ENCODE assay signal across 13 mouse cellular contexts in genomic region chr9:99388856-99389255, GRCm38 (mm10). TPM values are rescaled to one million over a fixed set of nuclear protein-coding genes. Genes with fewer than 3 reads are reported as not detected.
DNase-seq lines count a peak whose midpoint lies in the region; TF ChIP-seq lines count a peak whose summit lies in the region.
"Had no signal": no experiment of that assay in that cellular context is flagged by ENCODE, and none has a peak within 500 bp of the region (broad histone marks: within the 10 kb centered on the region; RNA-seq: fewer than 3 reads in every experiment).

No protein-coding gene starts in this region.

- no peak for TF ChIP-seq CTCF in layer of hippocampus, adult 2 months (conservative IDR thresholded peaks at IDR 0.05)

- peaks cover 3% of the 10 kb centered on the region for H3K36me3 ChIP-seq in myocyte (ENCODE audit: control insufficient read depth, insufficient read depth)

- peak overlapping the region; percentile 91 for H3K27ac ChIP-seq in layer of hippocampus, adult 2 months
- H3K27ac ChIP-seq: forebrain, embryonic 10.5 days had no signal

- peak; percentile 33 to 36 for DNase-seq in cerebellum, postnatal 10 days
- no peak for DNase-seq in cerebellum, adult 11 months
- DNase-seq in layer of hippocampus, adult 2 months (ENCODE audit: low spot score in 2 of 2): no peak
- DNase-seq in layer of hippocampus, adult 18-20 months (ENCODE audit: low spot score in 2 of 2): no peak
- DNase-seq in urinary bladder, postnatal 14 days (ENCODE audit: low spot score): peak; percentile 37
- no peak for DNase-seq in urinary bladder, postnatal 36 days (ENCODE audit: low spot score in 2 of 2)
- DNase-seq in spleen, postnatal 10 days (ENCODE audit: low spot score in 2 of 2): no peak
- DNase-seq: cerebellum, postnatal 14 days; heart, postnatal 10 days; lung, adult 2 months had no signal

- H3K27me3 ChIP-seq in myocyte (ENCODE audit: control insufficient read depth, insufficient read depth, insufficient read length): no peaks in the 10 kb centered on the region

- H3K4me3 ChIP-seq in layer of hippocampus, adult 2 months: no peak overlapping the region
- H3K4me3 ChIP-seq in myocyte: no peak overlapping the region
- H3K4me3 ChIP-seq: forebrain, embryonic 10.5 days had no signal

- no peak for TF ChIP-seq POLR2A in myocyte (IDR thresholded peaks at IDR 0.05; ENCODE audit: insufficient read length, low read depth)

- H3K4me2 ChIP-seq in myocyte (ENCODE audit: low read depth): peak overlapping the region; percentile 51

- H3K79me2 ChIP-seq in myocyte (ENCODE audit: control insufficient read depth, insufficient read depth): no peaks in the 10 kb centered on the region

- H3ac ChIP-seq in myocyte (ENCODE audit: control insufficient read depth, insufficient read length): no peak overlapping the region

TF ChIP-seq in myocyte, 11 proteins besides CTCF, POLR2A, EP300 and RAD21:
- TF ChIP-seq TCF12 (IDR thresholded peaks at IDR 0.05; ENCODE audit: insufficient read depth, poor library complexity, severe bottlenecking) (no peak), SRF (IDR thresholded peaks at IDR 0.05; ENCODE audit: control insufficient read depth, insufficient read length, low read depth) (no peak), CEBPB (IDR thresholded peaks at IDR 0.05; ENCODE audit: insufficient read depth, poor library complexity, severe bottlenecking) (no peak), MYOD1 (IDR thresholded peaks at IDR 0.05; ENCODE audit: control insufficient read depth in 1 of 3, insufficient read length in 2 of 3, low read depth in 2 of 3) (no peak), TCF3 (IDR thresholded peaks at IDR 0.05; ENCODE audit: insufficient read length, low read depth) (no peak)

RNA-seq across cellular contexts. Expression of gene Esyt3, which starts 30.5 kb away (rescaled TPM):
- 1 to 10 TPM; 1.7 to 1.9 TPM for total RNA-seq in layer of hippocampus, adult 2 months (2021)
- 1 to 10 TPM; 1.6 to 2.4 TPM for total RNA-seq in layer of hippocampus, adult 18-20 months (2021)
- 0.01 TPM for polyA plus RNA-seq in myocyte (2012; fragmentation: generic; extraction: Trizol)
- total RNA-seq: gastrocnemius, adult 8-10 months had no signal

RNA-seq across cellular contexts. Expression of gene Mras, which starts 48.3 kb away (rescaled TPM):
- total RNA-seq in layer of hippocampus, adult 2 months (2021): 100 to 1,000 TPM; 138 to 141 TPM
- total RNA-seq in layer of hippocampus, adult 18-20 months (2021): 100 to 1,000 TPM; 133 to 150 TPM
- polyA plus RNA-seq in myocyte (2012; fragmentation: generic; extraction: Trizol): 18.8 TPM

Comparison
In these comparisons a context has a peak if more than half of its experiments do, and no peak if none do; other contexts are left out.
1. DNase-seq: peak in cerebellum, postnatal 10 days (2 of 2) and urinary bladder, postnatal 14 days (single experiment); none in cerebellum, adult 11 months (single experiment), layer of hippocampus, adult 2 months (0 of 2), layer of hippocampus, adult 18-20 months (0 of 2), urinary bladder, postnatal 36 days (0 of 2) and spleen, postnatal 10 days (0 of 2).